Mouse (Mus musculus): Measurements from ENCODE around the gene Nat8f6.
"Not testable (repeated sequence)": the region's sequence is repeated elsewhere in the genome, so short reads cannot be mapped to it uniquely, and the experiment has no call there.

DNA sequence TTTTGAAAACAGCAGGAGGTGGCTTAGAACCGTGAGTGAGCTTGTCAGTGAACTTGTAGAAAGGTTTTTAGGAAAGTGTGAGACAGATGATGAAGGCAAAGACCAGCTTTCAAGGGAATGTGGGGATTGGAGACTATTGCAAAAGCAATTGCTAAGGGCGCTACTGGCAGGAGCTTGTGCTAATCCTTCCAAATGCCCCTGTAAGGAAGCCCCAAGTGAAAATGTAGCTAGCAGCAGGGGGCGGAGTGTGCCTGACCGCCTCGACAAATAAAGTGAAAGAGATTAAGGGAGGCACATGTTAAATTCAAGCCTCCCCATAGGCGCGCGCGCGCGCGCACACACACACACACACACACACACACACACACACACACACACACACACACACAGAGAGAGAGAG is 16.6 kb upstream of the Nat8f6 start:
- not testable (repeated sequence) for TF ChIP-seq CTCF (IDR thresholded peaks at IDR 0.05; ENCODE audit: low read depth, low read length); GATA1 (IDR thresholded peaks at IDR 0.05; ENCODE audit: borderline replicate concordance, low read length); GATA2 (IDR thresholded peaks at IDR 0.05; ENCODE audit: borderline replicate concordance, low read depth, low read length); TAL1 (conservative IDR thresholded peaks at IDR 0.05; ENCODE audit: low read depth, low read length)
